Mouse (Mus musculus) thymus, postnatal 36 days (tissue): Measurements from ENCODE around the gene Atp8a1.

Experiments
- DNase-seq, 2 experiments: peaks; one replicate each; pipeline ENCODE4 v3.0.0; 2022; ENCODE audit warnings: mixed read lengths in 2 of 2

Gene Atp8a1

GRCm38 (mm10) chr5:67758126-67758525 is 89.1 kb downstream of the Atp8a1 start:
- DNase-seq = no peak

GRCm38 (mm10) chr5:67756138-67756537 is 91.1 kb downstream of the Atp8a1 start:
- DNase-seq = peak; percentile 10 to 33

GRCm38 (mm10) chr5:67753057-67753456 is 94.2 kb downstream of the Atp8a1 start:
- no peak for DNase-seq

- DNase-seq = no peak
Measured at GRCm38 (mm10) chr5:67752629-67753028, 94.6 kb downstream of the Atp8a1 start.

- DNase-seq = no peak
Measured at GRCm38 (mm10) chr5:67752007-67752406, 95.2 kb downstream of the Atp8a1 start.

GRCm38 (mm10) chr5:67739261-67739660 is 108.0 kb downstream of the Atp8a1 start:
- no peak for DNase-seq

GRCm38 (mm10) chr5:67738133-67738532 is 109.1 kb downstream of the Atp8a1 start:
- no peak for DNase-seq

GRCm38 (mm10) chr5:67735771-67736170 is 111.5 kb downstream of the Atp8a1 start:
- DNase-seq = no peak

- DNase-seq = no peak
Measured at GRCm38 (mm10) chr5:67733551-67734258, 113.5 kb downstream of the Atp8a1 start.

- DNase-seq = no peak
Measured at GRCm38 (mm10) chr5:67733150-67733549, 114.1 kb downstream of the Atp8a1 start.

- no peak for DNase-seq
Measured at GRCm38 (mm10) chr5:67727755-67728154, 119.5 kb downstream of the Atp8a1 start.

- no peak for DNase-seq
Measured at GRCm38 (mm10) chr5:67726810-67727209, 120.4 kb downstream of the Atp8a1 start.

GRCm38 (mm10) chr5:67701641-67702040 is 145.6 kb downstream of the Atp8a1 start:
- DNase-seq = no peak

- DNase-seq = no peak
Measured at GRCm38 (mm10) chr5:67699418-67699817, 147.8 kb downstream of the Atp8a1 start.

GRCm38 (mm10) chr5:67698176-67698575 is 149.1 kb downstream of the Atp8a1 start:
- no peak for DNase-seq

GRCm38 (mm10) chr5:67696741-67697596 is 150.3 kb downstream of the Atp8a1 start:
- DNase-seq = no peak

GRCm38 (mm10) chr5:67695055-67695710 is 152.1 kb downstream of the Atp8a1 start:
- DNase-seq = no peak

GRCm38 (mm10) chr5:67690336-67690735 is 156.9 kb downstream of the Atp8a1 start:
- no peak for DNase-seq

- DNase-seq = no peak
Measured at GRCm38 (mm10) chr5:67688001-67688400, 159.2 kb downstream of the Atp8a1 start.

GRCm38 (mm10) chr5:67685906-67686305 is 161.3 kb downstream of the Atp8a1 start:
- no peak for DNase-seq

GRCm38 (mm10) chr5:67685461-67685860 is 161.8 kb downstream of the Atp8a1 start:
- DNase-seq = no peak

GRCm38 (mm10) chr5:67678819-67679218 is 168.4 kb downstream of the Atp8a1 start:
- DNase-seq = no peak

GRCm38 (mm10) chr5:67673008-67673407 is 174.2 kb downstream of the Atp8a1 start:
- no peak for DNase-seq

GRCm38 (mm10) chr5:67670158-67670557 is 177.1 kb downstream of the Atp8a1 start:
- no peak for DNase-seq
